Mouse (Mus musculus) naive thymus-derived CD4-positive, alpha-beta T cell, adult 5 months (primary cell): Measurements from ENCODE around the gene Cfh. TPM values are rescaled to one million over a fixed set of nuclear protein-coding genes. Genes with fewer than 3 reads are reported as not detected.

Experiments used
- polyA plus RNA-seq: library from polyadenylated mRNA; unstranded; fragments of 100-300 nt; shearing (Covaris generic); gene quantifications from one replicate; pipeline ENCODE4 v1.2.1, GENCODE M21; 2017

The Cfh gene
- 0.15 TPM for polyA plus RNA-seq

DNA sequence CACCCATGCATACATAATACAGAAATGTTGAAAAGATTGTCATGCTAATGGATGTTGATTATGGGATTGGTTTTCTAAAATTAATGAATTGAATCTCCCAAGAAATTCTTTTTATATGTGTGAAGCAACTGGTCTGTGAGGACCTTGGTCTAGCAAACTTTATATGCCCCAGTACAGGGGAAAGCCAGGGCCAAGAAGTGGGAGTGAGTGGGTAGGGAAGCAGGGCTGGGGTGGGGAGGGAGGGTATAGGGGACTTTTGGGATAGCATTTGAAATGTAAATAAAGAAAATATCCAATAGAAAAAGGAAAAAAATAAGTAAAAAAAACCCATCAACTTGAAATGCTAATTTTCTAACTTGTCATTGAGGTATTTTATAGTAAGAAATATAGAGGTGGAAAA lies at the start of gene Cfh:
TSS of gene Cfh (minus strand) at position 101 of the 400 bp plus-strand sequence.

Other genes with a start within 250 kb of the Cfh start
- not detected for gene Kcnt2, start 62.4 kb upstream of the Cfh start, polyA plus RNA-seq